Mouse (Mus musculus) kidney, postnatal 0 days (tissue): ENCODE data around the gene Rasal2. TPM values are rescaled to one million over a fixed set of nuclear protein-coding genes. Genes with fewer than 3 reads are reported as not detected.

ENCODE experiments used
- ATAC-seq: fragments of 200-750 bp; cut with Nextera tagmentation; replicated peaks from 2 replicates; pipeline ENCODE4 v1.8.0; 2017; ENCODE audit warnings: low read depth, moderate number of reproducible peaks, moderate TSS enrichment, moderate library complexity; ENCODE audit not compliant: low FRiP score
- DNase-seq: peaks from one replicate; pipeline ENCODE4 v3.0.0-alpha.2; 2016; ENCODE audit warnings: low spot score
- H3K27ac ChIP-seq: fragments of 300-500 bp; sonication (generic); 2 replicates; pipeline ENCODE4 v1.5.1; 2014; ENCODE audit warnings: mild to moderate bottlenecking
- H3K27me3 ChIP-seq: fragments of 300-500 bp; sonication (generic); 2 replicates; pipeline ENCODE4 v1.6.1; 2014; ENCODE audit warnings: low read length, mixed read lengths; ENCODE audit not compliant: insufficient read depth
- H3K36me3 ChIP-seq: fragments of 300-500 bp; sonication (generic); 2 replicates; pipeline ENCODE4 v1.6.1; 2014; ENCODE audit warnings: low read length, mixed read lengths; ENCODE audit not compliant: insufficient read depth
- H3K4me1 ChIP-seq: fragments of 300-500 bp; sonication (generic); replicated peaks from 2 replicates; pipeline ENCODE4 v1.6.1; 2014; ENCODE audit warnings: antibody characterized with exemption, low read length, mixed read lengths; ENCODE audit not compliant: insufficient read depth
- H3K4me2 ChIP-seq: fragments of 300-500 bp; sonication (generic); 2 replicates; pipeline ENCODE4 v1.6.1; 2014; ENCODE audit warnings: mild to moderate bottlenecking, low read length, moderate library complexity, mixed read lengths
- H3K4me3 ChIP-seq: fragments of 300-500 bp; sonication (generic); replicated peaks from 2 replicates; pipeline ENCODE4 v1.5.1; 2014; ENCODE audit warnings: low read depth, low read length
- H3K9ac ChIP-seq: fragments of 300-500 bp; sonication (generic); 2 replicates; pipeline ENCODE4 v1.6.1; 2014; ENCODE audit warnings: low read depth, low read length
- H3K9me3 ChIP-seq: fragments of 300-500 bp; sonication (generic); replicated peaks from 2 replicates; pipeline ENCODE4 v1.6.1; 2016; ENCODE audit warnings: low read length, inconsistent platforms, mixed read lengths
- CTCF ChIP-seq: IDR thresholded peaks from 2 replicates; pipeline ENCODE4 v1.5.1; 2016; ENCODE audit warnings: antibody characterized with exemption, low read depth, mild to moderate bottlenecking, moderate library complexity
- WGBS: fragments of 180-500 bp; shearing (Covaris S2); extraction: QIAGEN DNeasy Blood & Tissue Kit; methylation state at CpG from one replicate; pipeline ENCODE4 v1.1.7; 2014; 5-methylcytosine and 5-hydroxymethylcytosine counted together
- polyA plus RNA-seq: library from polyadenylated mRNA; unstranded; fragments of >200 nt; fragmentation: Nextera tagmentation; extraction: Ambion mirVana; gene quantifications from 2 replicates; pipeline ENCODE4 v1.2.1, GENCODE M21; 2015

The Rasal2 gene
- polyA plus RNA-seq, 1 experiment from 2014 or later: 7.5 TPM

DNA sequence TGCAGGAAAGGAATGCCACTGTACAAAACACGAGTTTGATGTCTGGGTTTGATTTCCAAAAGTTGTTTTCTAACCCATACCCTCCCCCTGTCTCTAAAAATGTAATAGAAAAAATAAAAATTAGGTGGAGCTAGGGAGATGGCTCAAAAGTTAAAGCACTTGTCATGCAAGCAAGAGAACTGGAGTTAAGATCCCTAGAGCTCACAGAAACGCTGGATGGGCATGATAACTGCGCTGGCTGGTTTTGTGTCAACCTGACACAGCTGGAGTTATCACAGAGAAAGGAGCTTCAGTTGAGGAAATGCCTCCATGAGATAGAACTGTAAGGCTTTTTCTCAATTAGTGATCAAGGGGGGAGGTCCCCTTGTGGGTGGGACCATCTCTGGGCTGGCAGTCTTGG, 191.5 kb downstream of the Rasal2 start:
- ATAC-seq: no peak
- Histone ChIP-seq H3K27ac (no peak overlapping the region), H3K9me3 (no peaks in the 10 kb centered on the region), H3K9ac (no peak overlapping the region), H3K4me2 (no peak overlapping the region), H3K36me3 (no peaks in the 10 kb centered on the region), H3K27me3 (no peaks in the 10 kb centered on the region), H3K4me1 (no peaks in the 10 kb centered on the region), H3K4me3 (no peak overlapping the region)
- no peak for DNase-seq
- no peak for TF ChIP-seq CTCF
- 85% methylated on average over 3 of the region's 3 CpGs for WGBS

DNA sequence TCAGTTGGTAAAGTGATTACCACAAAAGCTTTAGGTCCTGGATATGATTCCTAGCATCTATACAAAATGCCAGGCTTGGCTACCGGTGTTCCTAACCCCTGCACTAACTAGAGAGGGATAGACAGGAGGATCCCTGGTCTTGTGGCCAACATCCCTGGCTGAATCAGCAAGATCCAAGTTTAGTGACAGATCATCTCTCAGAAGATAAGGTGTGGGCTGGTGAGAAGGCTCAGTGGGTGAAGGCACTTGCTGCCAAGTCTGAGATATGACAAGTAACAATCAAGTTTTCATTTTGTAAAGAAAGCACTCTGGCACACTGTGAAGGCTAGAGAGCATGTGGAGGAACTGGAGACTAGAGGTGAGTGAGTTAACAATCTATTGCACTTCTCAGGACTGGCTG, 191.9 kb downstream of the Rasal2 start:
- Histone ChIP-seq H3K27me3 (no peaks in the 10 kb centered on the region), H3K4me2 (no peak overlapping the region), H3K27ac (no peak overlapping the region), H3K4me1 (no peaks in the 10 kb centered on the region), H3K36me3 (no peaks in the 10 kb centered on the region), H3K9ac (no peak overlapping the region), H3K4me3 (no peak overlapping the region), H3K9me3 (no peaks in the 10 kb centered on the region)
- DNase-seq (no peak), ATAC-seq (no peak)
- 97% methylated on average over 1 of the region's 1 CpGs for WGBS
- TF ChIP-seq CTCF: no peak

DNA sequence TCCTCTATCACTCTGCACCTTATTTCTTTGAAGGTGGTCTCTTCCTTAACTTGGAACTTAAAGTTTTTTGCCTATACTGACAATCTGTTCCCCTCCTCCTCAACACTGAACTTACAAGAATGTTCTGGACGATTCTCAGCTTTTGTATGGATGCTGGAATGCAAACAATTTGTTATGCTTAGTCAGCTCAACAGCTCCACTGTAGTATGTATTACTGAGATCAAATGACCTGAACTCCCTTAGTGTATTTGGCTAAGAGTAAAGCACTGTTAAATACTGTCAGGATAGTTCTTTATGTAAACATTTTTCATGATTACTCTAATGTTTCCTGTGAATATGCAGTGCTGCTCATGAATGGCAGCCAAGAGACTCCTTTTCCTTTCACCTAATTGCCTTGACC, 203.6 kb downstream of the Rasal2 start:
- no peak for ATAC-seq
- peak; percentile 74 for DNase-seq

DNA sequence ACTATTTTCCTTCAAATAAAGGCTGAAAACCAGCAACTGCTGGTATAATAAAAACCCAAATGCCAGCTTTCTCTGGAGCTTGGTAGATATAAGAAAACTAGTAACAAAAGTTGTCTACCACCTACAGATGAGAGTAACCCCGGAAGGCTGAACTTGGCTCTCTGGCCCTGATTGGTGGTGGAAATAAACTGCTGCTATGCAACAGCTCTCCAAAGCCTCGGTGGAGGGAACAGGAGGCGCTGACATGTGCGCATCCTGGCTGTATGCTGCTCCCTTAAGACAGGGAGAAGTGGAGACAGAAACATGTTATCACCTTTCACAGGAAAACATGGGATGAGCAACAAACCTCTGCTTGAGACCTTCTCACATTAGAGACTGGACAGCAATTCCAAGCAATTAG, 206.7 kb downstream of the Rasal2 start:
- Histone ChIP-seq H3K9ac (no peak overlapping the region), H3K27ac (no peak overlapping the region), H3K36me3 (no peaks in the 10 kb centered on the region), H3K27me3 (no peaks in the 10 kb centered on the region), H3K9me3 (no peaks in the 10 kb centered on the region), H3K4me2 (no peak overlapping the region), H3K4me1 (no peaks in the 10 kb centered on the region; the same call in 1 of the 2 replicates), H3K4me3 (no peak overlapping the region)
- 73% methylated on average over 4 of the region's 4 CpGs for WGBS
- DNase-seq (no peak), ATAC-seq (no peak)
- TF ChIP-seq CTCF: no peak

More for the DNA sequence above, 203.6 kb downstream of the Rasal2 start:
- Histone ChIP-seq H3K4me3 (no peak overlapping the region), H3K27me3 (no peaks in the 10 kb centered on the region), H3K27ac (no peak overlapping the region), H3K9ac (no peak overlapping the region), H3K4me2 (no peak overlapping the region), H3K36me3 (no peaks in the 10 kb centered on the region), H3K4me1 (no peaks in the 10 kb centered on the region; the same call in 1 of the 2 replicates), H3K9me3 (no peaks in the 10 kb centered on the region)
- TF ChIP-seq CTCF: no peak
- 0% methylated on average over 1 of the region's 1 CpGs for WGBS

DNA sequence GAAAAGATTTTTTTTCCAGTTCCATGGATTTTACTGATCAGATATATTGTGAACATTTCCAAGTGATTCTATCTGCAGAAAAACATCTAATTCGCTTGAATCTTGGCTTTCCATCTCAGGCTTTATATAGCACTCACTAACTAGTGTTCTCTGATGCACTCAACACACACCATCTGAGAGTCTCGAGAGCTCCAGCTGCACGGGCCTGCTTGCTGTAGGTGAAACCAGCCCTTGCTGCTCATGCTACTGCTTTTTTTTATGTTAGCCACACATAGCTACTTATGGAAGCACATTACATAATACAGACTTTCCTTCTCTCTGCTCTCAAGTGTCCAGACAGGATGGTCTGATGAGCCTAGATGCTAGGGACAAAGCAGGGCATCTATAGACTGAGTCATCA, 229.4 kb downstream of the Rasal2 start:
- Histone ChIP-seq H3K27ac (no peak overlapping the region), H3K9ac (no peak overlapping the region), H3K4me2 (no peak overlapping the region), H3K4me1 (peaks cover 11% of the 10 kb centered on the region; the same call in 1 of the 2 replicates), H3K9me3 (no peaks in the 10 kb centered on the region), H3K27me3 (no peaks in the 10 kb centered on the region), H3K4me3 (no peak overlapping the region), H3K36me3 (no peaks in the 10 kb centered on the region)
- no peak for DNase-seq
- no peak for ATAC-seq
- no peak for TF ChIP-seq CTCF
- WGBS: 67% methylated on average over 3 of the region's 3 CpGs

DNA sequence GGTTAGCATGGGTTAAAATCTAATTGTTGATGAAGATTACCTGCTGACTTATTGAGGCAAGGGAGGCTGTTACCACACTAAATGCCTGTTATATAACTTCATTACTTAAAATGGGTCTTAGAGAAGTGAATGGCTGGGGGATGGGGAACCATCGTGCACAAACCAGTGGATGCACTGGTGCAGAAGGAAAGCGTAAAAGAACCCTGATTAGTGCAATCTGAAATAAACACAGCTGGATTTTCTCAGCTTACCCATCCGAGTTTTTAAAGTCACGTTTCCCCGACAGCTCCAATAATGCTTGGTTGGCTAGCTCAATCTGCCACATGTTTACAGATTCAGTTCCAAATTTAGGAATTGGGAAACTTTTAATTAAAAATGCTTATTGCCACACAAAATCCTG, 230.0 kb downstream of the Rasal2 start:
- ATAC-seq: no peak
- peak; percentile 3 for DNase-seq
- TF ChIP-seq CTCF: no peak
- Histone ChIP-seq H3K4me1 (peaks cover 11% of the 10 kb centered on the region; the same call in 1 of the 2 replicates), H3K36me3 (no peaks in the 10 kb centered on the region), H3K4me3 (no peak overlapping the region), H3K27me3 (no peaks in the 10 kb centered on the region), H3K4me2 (no peak overlapping the region), H3K9ac (no peak overlapping the region), H3K9me3 (no peaks in the 10 kb centered on the region), H3K27ac (no peak overlapping the region)
- 19% methylated on average over 5 of the region's 5 CpGs for WGBS

DNA sequence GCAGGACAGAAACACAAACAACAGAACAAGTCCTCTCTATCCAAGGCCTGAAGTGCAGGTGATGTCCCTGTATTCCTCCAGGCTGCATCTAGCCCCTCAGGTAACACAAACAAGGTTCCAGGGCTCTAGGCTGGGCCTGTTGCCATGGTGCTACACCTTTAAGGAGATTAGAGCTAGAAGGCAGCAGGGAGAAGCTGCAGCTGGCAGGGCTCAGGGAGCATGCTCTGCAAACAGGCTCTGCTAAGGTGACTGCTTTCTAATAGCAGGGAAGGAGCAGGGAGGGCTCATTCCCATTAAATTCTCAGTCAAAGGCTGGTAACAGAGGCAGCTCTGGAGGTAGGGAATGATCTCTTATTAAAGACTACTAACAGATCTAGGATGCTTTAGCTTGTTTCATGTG, 231.3 kb downstream of the Rasal2 start:
- peak; percentile 5 for DNase-seq
- Histone ChIP-seq H3K9ac (no peak overlapping the region), H3K4me2 (no peak overlapping the region), H3K27me3 (no peaks in the 10 kb centered on the region), H3K4me1 (peaks cover 11% of the 10 kb centered on the region; the same call in 1 of the 2 replicates), H3K4me3 (no peak overlapping the region), H3K27ac (no peak overlapping the region), H3K9me3 (no peaks in the 10 kb centered on the region), H3K36me3 (no peaks in the 10 kb centered on the region)
- ATAC-seq: no peak
- TF ChIP-seq CTCF: no peak
